Mouse (Mus musculus): ENCODE data around the gene Tff3. TPM values are rescaled to one million over a fixed set of nuclear protein-coding genes. Genes with fewer than 3 reads are reported as not detected.

Gene Tff3
- polyA plus RNA-seq, 1 experiment from 2014 or later = 0.45 TPM

DNA sequence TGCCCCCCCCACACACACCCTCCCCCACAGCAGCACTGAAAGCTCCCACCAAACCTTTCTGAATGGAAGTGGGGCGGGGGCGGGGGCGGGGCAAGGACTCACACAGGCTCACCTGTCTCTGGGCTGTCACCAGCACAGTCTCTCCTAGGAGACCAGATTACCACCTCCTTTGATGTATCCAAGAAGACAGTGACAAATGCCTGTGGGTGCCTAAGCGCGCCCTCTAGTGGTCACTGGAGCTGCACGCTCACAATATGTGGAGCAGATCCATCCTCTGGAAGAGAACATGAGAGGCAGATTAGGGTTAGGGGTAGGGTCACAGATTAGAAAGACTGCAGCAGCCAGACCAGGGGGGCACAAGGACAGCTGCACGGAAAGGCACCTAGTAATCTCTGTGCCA lies 10.0 kb downstream of the Tff3 start:
- 6% methylated on average over 7 of the region's 7 CpGs for WGBS
- H3K9me3 ChIP-seq = no peaks in the 10 kb centered on the region
- no peak overlapping the region for H3K4me3 ChIP-seq
- no peaks in the 10 kb centered on the region for H3K4me1 ChIP-seq
- no peaks in the 10 kb centered on the region for H3K36me3 ChIP-seq
- H3K27ac ChIP-seq = no peak overlapping the region
- no peak for ATAC-seq (ENCODE audit: borderline replicate concordance, extremely low read depth, low FRiP score, low TSS enrichment)
- H3K4me2 ChIP-seq = no peak overlapping the region
- no peak overlapping the region for H3K9ac ChIP-seq
- H3K27me3 ChIP-seq = no peaks in the 10 kb centered on the region

DNA sequence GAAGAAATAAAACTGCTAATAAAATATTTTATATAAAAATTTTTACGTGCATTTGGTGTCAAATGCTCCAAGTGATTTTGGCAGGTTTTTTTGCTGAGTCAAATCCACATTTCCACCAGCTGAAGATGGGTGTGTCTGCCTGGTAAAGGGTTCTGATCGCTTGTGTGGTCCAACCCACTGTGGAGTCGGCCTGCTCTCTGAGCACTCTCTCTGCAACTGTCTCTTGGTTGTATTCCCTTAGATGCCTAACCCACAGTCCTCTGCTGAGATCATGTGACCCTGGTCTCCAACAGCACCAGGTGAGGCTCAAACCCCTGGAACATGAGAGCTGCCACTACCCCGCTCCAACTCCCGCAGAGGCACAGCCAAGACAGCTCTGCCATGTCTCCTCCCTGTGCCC lies 11.5 kb downstream of the Tff3 start:
- no peak for ATAC-seq (ENCODE audit: borderline replicate concordance, extremely low read depth, low FRiP score, low TSS enrichment)
- Histone ChIP-seq H3K4me2 (no peak overlapping the region), H3K9me3 (no peaks in the 10 kb centered on the region), H3K36me3 (no peaks in the 10 kb centered on the region), H3K4me3 (no peak overlapping the region), H3K27me3 (no peaks in the 10 kb centered on the region), H3K27ac (no peak overlapping the region), H3K9ac (no peak overlapping the region), H3K4me1 (no peaks in the 10 kb centered on the region)
- WGBS = 86% methylated on average over 5 of the region's 5 CpGs

DNA sequence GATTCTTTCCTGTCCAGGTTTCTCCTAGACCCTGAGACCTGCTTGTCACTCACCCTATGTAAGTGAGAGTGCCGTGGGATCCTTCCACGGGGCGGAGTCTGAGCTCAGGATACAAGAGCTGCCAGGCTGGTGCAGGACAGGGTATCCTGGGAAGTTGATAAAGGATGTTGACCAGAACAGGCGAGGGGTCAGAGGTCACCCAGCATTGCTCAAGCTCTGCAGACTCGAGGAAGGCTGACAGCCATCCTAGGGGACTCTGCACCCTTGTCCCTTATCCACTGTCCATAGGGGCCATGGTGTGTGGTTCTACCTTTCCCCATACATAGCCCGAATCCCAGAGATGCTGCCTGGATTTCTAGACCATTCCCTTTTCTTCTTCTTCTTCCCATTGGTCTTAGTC lies 13.4 kb downstream of the Tff3 start:
- ATAC-seq (ENCODE audit: borderline replicate concordance, extremely low read depth, low FRiP score, low TSS enrichment) = no peak
- Histone ChIP-seq H3K9ac (no peak overlapping the region), H3K27me3 (no peaks in the 10 kb centered on the region), H3K9me3 (no peaks in the 10 kb centered on the region), H3K4me3 (no peak overlapping the region), H3K27ac (no peak overlapping the region), H3K4me2 (no peak overlapping the region), H3K36me3 (no peaks in the 10 kb centered on the region), H3K4me1 (no peaks in the 10 kb centered on the region)
- 41% methylated on average over 6 of the region's 6 CpGs for WGBS

DNA sequence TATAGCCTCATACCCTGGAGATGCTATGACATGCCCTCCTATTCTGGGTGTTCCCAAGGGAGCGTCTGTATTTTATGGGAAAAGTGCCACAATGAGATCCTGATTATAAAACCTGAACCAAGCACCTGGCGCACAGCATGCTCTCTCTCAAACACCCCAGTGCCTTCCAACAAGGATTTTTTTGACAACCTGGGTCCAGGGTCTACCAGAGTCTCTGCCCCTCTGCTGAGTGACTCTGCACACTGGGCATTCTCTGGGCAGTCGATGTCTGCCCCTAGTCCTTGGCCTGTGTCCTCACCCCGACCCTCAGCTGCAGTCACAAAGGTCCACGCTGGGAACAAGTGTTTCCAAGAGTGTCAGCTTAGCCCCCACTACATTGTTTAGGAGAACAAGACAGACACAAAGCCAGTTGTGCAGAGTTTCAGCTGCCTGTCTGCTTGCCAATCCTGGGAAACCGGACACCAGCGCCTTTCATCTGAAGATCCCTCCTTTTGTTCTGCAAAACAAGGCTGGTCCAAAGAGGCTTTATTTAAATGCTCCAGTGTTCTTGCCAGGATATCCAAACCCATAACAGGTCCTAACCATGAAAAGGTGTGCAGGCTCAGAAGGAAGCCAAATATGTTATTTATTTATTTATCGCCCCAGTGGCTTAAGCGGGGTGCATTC lies 16.1 kb downstream of the Tff3 start:
- H3K4me1 ChIP-seq = no peaks in the 10 kb centered on the region
- 62% methylated on average over 9 of the region's 9 CpGs for WGBS
- H3K9me3 ChIP-seq = no peaks in the 10 kb centered on the region
- no peak for ATAC-seq (ENCODE audit: borderline replicate concordance, extremely low read depth, low FRiP score, low TSS enrichment)
- H3K4me3 ChIP-seq = no peak overlapping the region
- no peak overlapping the region for H3K27ac ChIP-seq
- no peaks in the 10 kb centered on the region for H3K27me3 ChIP-seq
- no peaks in the 10 kb centered on the region for H3K36me3 ChIP-seq
- no peak overlapping the region for H3K9ac ChIP-seq
- no peak overlapping the region for H3K4me2 ChIP-seq

GRCm38 (mm10) chr17:31108388-31108787 lies 21.1 kb downstream of the Tff3 start:
- H3K4me3 ChIP-seq = no peak overlapping the region
- ATAC-seq (ENCODE audit: borderline replicate concordance, extremely low read depth, low FRiP score, low TSS enrichment) = no peak
- H3K9me3 ChIP-seq = no peaks in the 10 kb centered on the region
- no peaks in the 10 kb centered on the region for H3K4me1 ChIP-seq
- H3K4me2 ChIP-seq = no peak overlapping the region
- no peak overlapping the region for H3K27ac ChIP-seq
- H3K36me3 ChIP-seq = no peaks in the 10 kb centered on the region
- 78% methylated on average over 15 of the region's 15 CpGs for WGBS
- no peaks in the 10 kb centered on the region for H3K27me3 ChIP-seq
- H3K9ac ChIP-seq = no peak overlapping the region

GRCm38 (mm10) chr17:31103823-31104222 lies 25.6 kb downstream of the Tff3 start:
- WGBS = 74% methylated on average over 8 of the region's 8 CpGs
- no peak overlapping the region for H3K9ac ChIP-seq
- no peaks in the 10 kb centered on the region for H3K36me3 ChIP-seq
- H3K4me1 ChIP-seq = no peaks in the 10 kb centered on the region
- ATAC-seq (ENCODE audit: borderline replicate concordance, extremely low read depth, low FRiP score, low TSS enrichment) = no peak
- no peaks in the 10 kb centered on the region for H3K9me3 ChIP-seq
- no peak overlapping the region for H3K4me2 ChIP-seq
- H3K4me3 ChIP-seq = no peak overlapping the region
- H3K27me3 ChIP-seq = no peaks in the 10 kb centered on the region
- H3K27ac ChIP-seq = no peak overlapping the region

- 83% methylated on average over 8 of the region's 8 CpGs for WGBS
- H3K4me2 ChIP-seq = no peak overlapping the region
- no peak for ATAC-seq (ENCODE audit: borderline replicate concordance, extremely low read depth, low FRiP score, low TSS enrichment)
- no peaks in the 10 kb centered on the region for H3K36me3 ChIP-seq
- no peaks in the 10 kb centered on the region for H3K9me3 ChIP-seq
- H3K27ac ChIP-seq = no peak overlapping the region
- H3K4me3 ChIP-seq = no peak overlapping the region
- no peaks in the 10 kb centered on the region for H3K4me1 ChIP-seq
- no peaks in the 10 kb centered on the region for H3K27me3 ChIP-seq
- H3K9ac ChIP-seq = no peak overlapping the region
Observed at GRCm38 (mm10) chr17:31103007-31103570, 26.4 kb downstream of the Tff3 start.

- no peak overlapping the region for H3K9ac ChIP-seq
- no peaks in the 10 kb centered on the region for H3K4me1 ChIP-seq
- H3K4me2 ChIP-seq = no peak overlapping the region
- H3K4me3 ChIP-seq = no peak overlapping the region
- WGBS = 53% methylated on average over 5 of the region's 5 CpGs
- ATAC-seq (ENCODE audit: borderline replicate concordance, extremely low read depth, low FRiP score, low TSS enrichment) = no peak
- no peaks in the 10 kb centered on the region for H3K27me3 ChIP-seq
- H3K9me3 ChIP-seq = no peaks in the 10 kb centered on the region
- H3K36me3 ChIP-seq = no peaks in the 10 kb centered on the region
- no peak overlapping the region for H3K27ac ChIP-seq
Observed at GRCm38 (mm10) chr17:31098788-31099187, 30.7 kb downstream of the Tff3 start.

- Histone ChIP-seq H3K9ac (no peak overlapping the region), H3K4me1 (no peaks in the 10 kb centered on the region), H3K9me3 (no peaks in the 10 kb centered on the region), H3K27ac (no peak overlapping the region), H3K4me2 (no peak overlapping the region), H3K4me3 (no peak overlapping the region), H3K36me3 (no peaks in the 10 kb centered on the region), H3K27me3 (no peaks in the 10 kb centered on the region)
- 95% methylated on average over 2 of the region's 2 CpGs for WGBS
- no peak for ATAC-seq (ENCODE audit: borderline replicate concordance, extremely low read depth, low FRiP score, low TSS enrichment)
Observed at GRCm38 (mm10) chr17:31096893-31097292, 32.6 kb downstream of the Tff3 start.

GRCm38 (mm10) chr17:31095570-31095969 lies 33.9 kb downstream of the Tff3 start:
- H3K9ac ChIP-seq = no peak overlapping the region
- 76% methylated on average over 7 of the region's 7 CpGs for WGBS
- no peaks in the 10 kb centered on the region for H3K9me3 ChIP-seq
- no peak overlapping the region for H3K27ac ChIP-seq
- H3K4me1 ChIP-seq = peaks cover 6% of the 10 kb centered on the region
- no peak overlapping the region for H3K4me2 ChIP-seq
- ATAC-seq (ENCODE audit: borderline replicate concordance, extremely low read depth, low FRiP score, low TSS enrichment) = no peak
- H3K36me3 ChIP-seq = no peaks in the 10 kb centered on the region
- no peak overlapping the region for H3K4me3 ChIP-seq
- H3K27me3 ChIP-seq = no peaks in the 10 kb centered on the region

DNA sequence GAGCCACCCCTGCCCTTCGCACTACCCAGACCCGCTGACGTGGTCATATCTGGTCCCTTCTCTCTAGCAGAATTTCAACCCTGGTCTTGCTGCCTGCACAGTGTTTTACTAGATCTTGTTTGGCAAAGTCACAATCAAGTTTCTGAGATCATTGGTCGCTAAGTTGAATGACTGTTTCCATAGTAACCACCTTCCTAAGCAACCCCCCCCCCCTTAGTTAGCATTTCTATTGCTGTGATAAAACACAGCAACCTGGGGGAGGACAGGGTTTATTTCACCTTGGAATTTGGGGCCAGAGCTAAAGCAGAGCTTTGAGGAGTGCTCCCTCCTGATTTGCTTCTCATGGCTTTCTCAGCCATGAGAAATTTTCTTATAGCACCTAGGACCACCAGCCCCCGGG lies 34.7 kb downstream of the Tff3 start:
- H3K27ac ChIP-seq = no peak overlapping the region
- WGBS = 67% methylated on average over 5 of the region's 5 CpGs
- H3K36me3 ChIP-seq = no peaks in the 10 kb centered on the region
- H3K27me3 ChIP-seq = no peaks in the 10 kb centered on the region
- H3K9me3 ChIP-seq = no peaks in the 10 kb centered on the region
- no peak for ATAC-seq (ENCODE audit: borderline replicate concordance, extremely low read depth, low FRiP score, low TSS enrichment)
- H3K4me2 ChIP-seq = no peak overlapping the region
- no peak overlapping the region for H3K9ac ChIP-seq
- no peak overlapping the region for H3K4me3 ChIP-seq
- H3K4me1 ChIP-seq = peaks cover 14% of the 10 kb centered on the region

DNA sequence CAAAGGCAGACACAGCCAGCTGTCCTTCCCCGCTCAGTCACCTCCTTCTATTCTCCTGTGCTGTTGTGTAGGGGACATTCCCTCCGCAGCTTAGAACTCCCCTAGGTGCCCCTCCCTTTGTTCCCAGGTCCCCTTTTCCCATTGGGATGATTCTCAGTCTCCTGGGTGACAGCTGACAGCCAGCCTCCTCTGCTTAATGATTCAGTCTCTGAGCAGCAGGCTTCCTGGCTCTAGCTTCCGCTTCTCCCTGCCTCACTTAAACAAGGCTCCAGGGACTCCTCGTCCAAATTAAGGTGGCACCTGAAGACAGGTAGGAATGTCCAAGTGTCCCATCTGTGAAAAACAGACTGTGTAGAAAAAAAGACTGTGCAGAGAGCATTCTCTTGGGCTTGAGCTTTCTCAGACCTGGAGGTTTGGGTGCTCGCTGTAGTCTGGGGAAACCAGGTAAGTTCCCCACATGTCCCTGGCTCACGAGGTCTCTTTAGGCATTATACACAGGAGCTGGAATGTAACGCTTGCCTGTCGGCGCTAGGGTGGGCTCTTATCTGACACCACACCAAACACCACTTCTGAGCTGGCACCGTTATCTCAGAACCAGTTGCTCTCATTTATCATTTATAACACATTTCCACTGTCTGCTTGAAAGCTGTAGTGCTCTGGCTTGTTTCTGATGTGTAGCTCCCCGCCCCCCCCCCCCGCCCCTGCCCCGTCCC lies 38.3 kb downstream of the Tff3 start:
- H3K27ac ChIP-seq = no peak overlapping the region
- no peaks in the 10 kb centered on the region for H3K36me3 ChIP-seq
- no peak for ATAC-seq (ENCODE audit: borderline replicate concordance, extremely low read depth, low FRiP score, low TSS enrichment)
- no peaks in the 10 kb centered on the region for H3K9me3 ChIP-seq
- H3K4me2 ChIP-seq = no peak overlapping the region
- H3K9ac ChIP-seq = no peak overlapping the region
- H3K4me3 ChIP-seq = no peak overlapping the region
- WGBS = 24% methylated on average over 13 of the region's 13 CpGs
- peaks cover 33% of the 10 kb centered on the region for H3K4me1 ChIP-seq
- H3K27me3 ChIP-seq = no peaks in the 10 kb centered on the region

Data from lung, embryonic 15.5 days (tissue).